ENCODE assay signal across 35 mouse cellular contexts in genomic region chr13:59645491-59645890, GRCm38 (mm10). TPM values are rescaled to one million over a fixed set of nuclear protein-coding genes. Genes with fewer than 3 reads are reported as not detected.
DNase-seq lines count a peak whose midpoint lies in the region; ATAC-seq lines count a peak whose summit lies in the region.
"Had no signal": no experiment of that assay in that cellular context is flagged by ENCODE, and none has a peak within 500 bp of the region (broad histone marks: within the 10 kb centered on the region; RNA-seq: fewer than 3 reads in every experiment).

No protein-coding gene starts in this region.

- H3K4me1 ChIP-seq in heart, embryonic 13.5 days = peaks cover 39% of the 10 kb centered on the region
- H3K4me1 ChIP-seq in liver, embryonic 15.5 days (replicated peaks) = peaks cover 51% of the 10 kb centered on the region
- peaks cover 30% of the 10 kb centered on the region for H3K4me1 ChIP-seq in liver, embryonic 11.5 days (replicated peaks; ENCODE audit: control insufficient read depth, insufficient read depth, low read length)
- H3K4me1 ChIP-seq: forebrain, embryonic 13.5 days; hindbrain, embryonic 15.5 days had no signal

- no peaks in the 10 kb centered on the region for H3K9me3 ChIP-seq in heart, embryonic 13.5 days
- H3K9me3 ChIP-seq in liver, embryonic 15.5 days (replicated peaks) = no peaks in the 10 kb centered on the region
- no peaks in the 10 kb centered on the region for H3K9me3 ChIP-seq in liver, embryonic 11.5 days (ENCODE audit: control insufficient read depth, low read length)
- H3K9me3 ChIP-seq: embryonic facial prominence, embryonic 10.5 days; embryonic facial prominence, embryonic 13.5 days; forebrain, embryonic 13.5 days; hindbrain, embryonic 12.5 days; hindbrain, embryonic 15.5 days had no signal

- DNase-seq in cerebellum, adult 11-12 months = peak; percentile 8
- DNase-seq in cerebellum, postnatal 36 days = no peak
- DNase-seq in heart, postnatal 14 days = no peak
- DNase-seq in liver, embryonic 11.5 days (ENCODE audit: low spot score) = no peak
- no peak for DNase-seq in testis, postnatal 14 days (ENCODE audit: low spot score)
- no peak for DNase-seq in thymus, postnatal 25 days
- DNase-seq: adrenal gland, postnatal 10 days; adrenal gland, postnatal 36 days; cerebellum, adult 9-11 months; cerebellum, postnatal 25 days; embryo, embryonic 11 days; forebrain, postnatal 0 days; gastrocnemius, adult 2 months; gastrocnemius, postnatal 14 days; heart, adult 11 months; heart, postnatal 10 days had no signal

- H3K4me3 ChIP-seq in heart, embryonic 13.5 days = no peak overlapping the region
- no peak overlapping the region for H3K4me3 ChIP-seq in liver, embryonic 15.5 days (replicated peaks)
- H3K4me3 ChIP-seq in liver, embryonic 11.5 days (ENCODE audit: low read depth, low read length) = no peak overlapping the region
- H3K4me3 ChIP-seq: embryonic facial prominence, embryonic 10.5 days; embryonic facial prominence, embryonic 13.5 days; erythroblast, embryonic 14.5 days; forebrain, embryonic 13.5 days; gastrocnemius, adult 2 months; hindbrain, embryonic 12.5 days; hindbrain, embryonic 15.5 days had no signal

- no peak for ATAC-seq in heart, embryonic 13.5 days (ENCODE audit: extremely low read depth, insufficient number of reproducible peaks, low FRiP score, low TSS enrichment)
- ATAC-seq in liver, embryonic 15.5 days (ENCODE audit: insufficient read depth) = no peak
- ATAC-seq in liver, embryonic 11.5 days (replicated peaks; ENCODE audit: low FRiP score) = no peak
- ATAC-seq: forebrain, embryonic 13.5 days; forebrain, postnatal 0 days; intestine, postnatal 0 days had no signal

- H3K27me3 ChIP-seq in heart, embryonic 13.5 days (replicated peaks) = no peaks in the 10 kb centered on the region
- no peaks in the 10 kb centered on the region for H3K27me3 ChIP-seq in liver, embryonic 15.5 days
- no peaks in the 10 kb centered on the region for H3K27me3 ChIP-seq in liver, embryonic 11.5 days (replicated peaks; ENCODE audit: control insufficient read depth, insufficient read depth, low read length)
- H3K27me3 ChIP-seq: embryonic facial prominence, embryonic 13.5 days; forebrain, embryonic 13.5 days; hindbrain, embryonic 12.5 days; hindbrain, embryonic 15.5 days had no signal

- WGBS in heart, embryonic 13.5 days = 67% methylated on average over 3 of the region's 3 CpGs
- 72% methylated on average over 3 of the region's 3 CpGs for WGBS in liver, embryonic 15.5 days (ENCODE audit: insufficient replicate concordance)
- 83% methylated on average over 3 of the region's 3 CpGs for WGBS in liver, embryonic 11.5 days

- peaks cover 43% of the 10 kb centered on the region for H3K36me3 ChIP-seq in heart, embryonic 13.5 days
- peaks cover 79% of the 10 kb centered on the region for H3K36me3 ChIP-seq in liver, embryonic 15.5 days (replicated peaks)
- H3K36me3 ChIP-seq in liver, embryonic 11.5 days (ENCODE audit: control insufficient read depth, insufficient read depth, low read length) = peaks cover 40% of the 10 kb centered on the region
- H3K36me3 ChIP-seq: hindbrain, embryonic 15.5 days had no signal

- H3K9ac ChIP-seq in heart, embryonic 13.5 days = no peak overlapping the region
- no peak overlapping the region for H3K9ac ChIP-seq in liver, embryonic 15.5 days
- no peak overlapping the region for H3K9ac ChIP-seq in liver, embryonic 11.5 days (ENCODE audit: low read depth, low read length)
- H3K9ac ChIP-seq: embryonic facial prominence, embryonic 13.5 days; forebrain, embryonic 13.5 days; forebrain, postnatal 0 days; hindbrain, embryonic 12.5 days; hindbrain, embryonic 15.5 days had no signal

- intact Hi-C loops in heart, postnatal 14 days (cut with DNase I) = no loop called here

- no peak overlapping the region for H3K4me2 ChIP-seq in heart, embryonic 13.5 days
- H3K4me2 ChIP-seq in liver, embryonic 15.5 days = no peak overlapping the region
- no peak overlapping the region for H3K4me2 ChIP-seq in liver, embryonic 11.5 days
- H3K4me2 ChIP-seq: embryonic facial prominence, embryonic 13.5 days; forebrain, embryonic 13.5 days; hindbrain, embryonic 12.5 days; hindbrain, embryonic 15.5 days had no signal

- H3K27ac ChIP-seq in heart, embryonic 13.5 days (replicated peaks) = peak overlapping the region; percentile 50
- H3K27ac ChIP-seq in liver, embryonic 15.5 days (replicated peaks) = peak overlapping the region; percentile 45; the same call in 1 of the 2 replicates
- no peak overlapping the region; the same call in 1 of the 2 replicates for H3K27ac ChIP-seq in liver, embryonic 11.5 days (ENCODE audit: low read depth, low read length)
- H3K27ac ChIP-seq: embryonic facial prominence, embryonic 13.5 days; forebrain, embryonic 13.5 days; gastrocnemius, adult 2 months; hindbrain, embryonic 12.5 days; hindbrain, embryonic 15.5 days had no signal

RNA-seq across cellular contexts. Expression of gene Golm1, which starts 30.1 kb away (rescaled TPM):
- 44.8 and 51.3 TPM in 2 replicates for polyA plus RNA-seq in heart, embryonic 13.5 days (2015; fragmentation: Nextera tagmentation; extraction: Ambion mirVana)
- 10 to 100 TPM; 16.3 to 20.8 TPM for total RNA-seq in heart, postnatal 14 days (2021)
- 39.8 and 41.9 TPM in 2 replicates for polyA plus RNA-seq in liver, embryonic 15.5 days (2015; fragmentation: Nextera tagmentation; extraction: Ambion mirVana)
- polyA plus RNA-seq in liver, embryonic 11.5 days (2014; fragmentation: Nextera tagmentation; extraction: Ambion mirVana) = 87.9 and 96.5 TPM in 2 replicates

RNA-seq across cellular contexts. Expression of gene 4921517D22Rik, which starts 48.4 kb away (rescaled TPM):
- not detected in 2 replicates for polyA plus RNA-seq in heart, embryonic 13.5 days (2015; fragmentation: Nextera tagmentation; extraction: Ambion mirVana)
- total RNA-seq in heart, postnatal 14 days (2021) = not detected
- not detected in 2 replicates for polyA plus RNA-seq in liver, embryonic 15.5 days (2015; fragmentation: Nextera tagmentation; extraction: Ambion mirVana)
- polyA plus RNA-seq in liver, embryonic 11.5 days (2014; fragmentation: Nextera tagmentation; extraction: Ambion mirVana) = not detected in 2 replicates
- total RNA-seq: adrenal gland, adult 18-20 months; adrenal gland, postnatal 10 days; adrenal gland, postnatal 36 days; forebrain, postnatal 0 days; gastrocnemius, adult 2 months; gastrocnemius, postnatal 14 days; gastrocnemius, postnatal 4 days; heart, adult 8-10 months; heart, postnatal 10 days; hematopoietic stem cell, adult 5-6 weeks; MEL had no signal
- polyA plus RNA-seq: cerebellum, adult 2 months; cortical plate, adult 2 months; embryonic facial prominence, embryonic 10.5 days; embryonic facial prominence, embryonic 13.5 days; erythroblast, embryonic 14.5 days; forebrain, embryonic 13.5 days; forebrain, postnatal 0 days; frontal cortex, adult 2 months; heart, embryonic 14.5 days; hindbrain, embryonic 12.5 days; hindbrain, embryonic 15.5 days; intestine, embryonic 14.5 days; intestine, postnatal 0 days had no signal
